Mouse (Mus musculus): Measurements from ENCODE around the gene Nudt8.

GRCm38 (mm10) chr19:3988066-3988465 lies 12.3 kb upstream of the Nudt8 start:
- TF ChIP-seq POLR2A (IDR thresholded peaks at IDR 0.05; ENCODE audit: insufficient read length, low read depth) = no peak
- no peak for TF ChIP-seq TCF12 (IDR thresholded peaks at IDR 0.05; ENCODE audit: insufficient read depth, poor library complexity, severe bottlenecking)
- no peak for TF ChIP-seq USF1 (IDR thresholded peaks at IDR 0.05; ENCODE audit: low read depth)
- no peak for TF ChIP-seq MYOG (IDR thresholded peaks at IDR 0.05; ENCODE audit: control insufficient read depth in 1 of 3, insufficient read depth in 1 of 3, insufficient read length in 2 of 3, low read depth in 2 of 3)
